ENCODE assay signal across 1 mouse cellular context in the genomic region with DNA sequence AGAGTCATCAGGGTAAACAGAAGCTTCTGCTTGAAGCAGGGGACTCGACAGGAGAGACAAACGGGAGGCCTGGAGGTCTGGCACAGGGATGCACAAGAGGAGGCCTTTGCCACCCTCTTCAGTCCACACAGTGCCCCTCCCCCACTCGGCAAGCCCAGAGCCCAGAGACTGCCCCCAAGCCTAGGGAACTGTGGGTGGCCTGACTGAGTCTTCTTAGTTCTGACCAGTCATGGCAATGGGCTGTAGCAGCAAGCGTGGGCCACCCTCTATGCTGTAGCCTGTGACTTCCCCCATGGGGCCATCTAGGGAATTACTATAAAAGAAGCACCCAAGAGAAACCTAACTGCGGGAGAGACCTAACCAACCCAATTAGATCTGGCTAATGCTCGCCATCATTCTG.
TF ChIP-seq lines count a peak whose summit lies in the region.

No protein-coding gene starts in this region.

TF ChIP-seq in CH12.LX, 34 proteins besides CTCF, POLR2A, EP300 and RAD21 (continued from another document):
- TF ChIP-seq MAFK (IDR thresholded peaks at IDR 0.05; ENCODE audit: insufficient replicate concordance, low read length) (no peak), TCF12 (IDR thresholded peaks at IDR 0.05; ENCODE audit: low read depth, low read length) (no peak), ETS1 (conservative IDR thresholded peaks at IDR 0.05; ENCODE audit: low read depth, low read length) (no peak), BHLHE40 (IDR thresholded peaks at IDR 0.05; ENCODE audit: low read depth, low read length) (no peak), SIN3A (IDR thresholded peaks at IDR 0.05; ENCODE audit: low read length) (no peak), CHD2 (IDR thresholded peaks at IDR 0.05; ENCODE audit: low read length) (no peak), ZKSCAN1 (IDR thresholded peaks at IDR 0.05; ENCODE audit: borderline replicate concordance, low read depth, low read length) (no peak), MAZ (IDR thresholded peaks at IDR 0.05; ENCODE audit: low read depth, low read length) (no peak), HCFC1 (IDR thresholded peaks at IDR 0.05; ENCODE audit: low read depth, low read length) (no peak), MXI1 (IDR thresholded peaks at IDR 0.05; ENCODE audit: low read depth, low read length) (no peak)
